Mouse (Mus musculus) liver, embryonic 14.5 days (tissue): ENCODE measurements around the gene Slc18a2.

ENCODE experiments used
- CTCF ChIP-seq: IDR thresholded peaks from 2 replicates; pipeline ENCODE4 v1.5.1; 2016; ENCODE audit warnings: antibody characterized with exemption, low read depth, control low read depth
- EP300 ChIP-seq: IDR thresholded peaks from 2 replicates; pipeline ENCODE4 v1.6.1; 2016; ENCODE audit warnings: antibody characterized with exemption, low read depth

DNA sequence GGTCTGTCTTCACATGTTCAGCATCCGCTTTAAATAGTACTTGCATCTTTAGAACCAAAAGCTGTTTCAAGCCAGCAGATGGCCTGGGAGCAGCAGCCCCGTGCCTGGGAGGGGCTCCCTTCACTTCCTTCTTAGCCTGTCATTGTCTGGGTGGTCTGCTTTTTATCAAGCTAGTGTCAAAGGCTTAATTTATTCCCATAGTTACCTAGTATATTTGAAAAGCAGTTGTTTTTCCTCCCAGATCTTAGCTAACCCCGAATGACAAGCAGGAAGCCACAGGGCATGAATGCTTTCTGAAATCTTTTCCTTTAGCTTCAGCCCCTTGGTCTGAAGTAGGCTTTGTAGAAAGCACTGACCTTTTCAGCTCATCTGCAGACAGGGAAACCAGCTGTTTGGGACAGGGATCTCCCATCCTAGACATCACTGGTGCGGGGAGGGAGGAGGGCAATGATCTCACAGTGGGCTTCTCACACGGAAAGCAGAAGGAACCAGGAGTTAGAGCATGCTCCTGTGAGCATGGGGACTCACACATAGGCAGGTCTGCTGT lies 6.8 kb downstream of the Slc18a2 start:
- TF ChIP-seq CTCF (no peak), EP300 (no peak)
